Mouse (Mus musculus) CH12.LX (cell line): Measurements from ENCODE around the gene Ttc4.

Source experiments
- CTCF ChIP-seq, 2 experiments: IDR thresholded peaks in 1 of 2; conservative IDR thresholded peaks in 1 of 2; 2 replicates each; pipeline ENCODE4 v1.5.1; 2011 to 2012; ENCODE audit warnings: low read depth in 2 of 2, low read length in 2 of 2, improper control_type of control experiment in 1 of 2, inconsistent platforms in 1 of 2, mild to moderate bottlenecking in 1 of 2, moderate library complexity in 1 of 2
- EP300 ChIP-seq: IDR thresholded peaks from 2 replicates; pipeline ENCODE4 v1.6.1; 2011; ENCODE audit warnings: low read length, improper control_type of control experiment
- GABPA ChIP-seq: IDR thresholded peaks from 2 replicates; pipeline ENCODE4 v1.6.1; 2012; ENCODE audit warnings: low read depth, low read length, improper control_type of control experiment, inconsistent platforms; ENCODE audit not compliant: insufficient replicate concordance
- HCFC1 ChIP-seq: IDR thresholded peaks from 2 replicates; pipeline ENCODE4 v1.6.1; 2012; ENCODE audit warnings: low read depth, mild to moderate bottlenecking, inconsistent platforms, low read length, improper control_type of control experiment
- MAZ ChIP-seq: IDR thresholded peaks from 2 replicates; pipeline ENCODE4 v1.6.1; 2012; ENCODE audit warnings: low read depth, mild to moderate bottlenecking, inconsistent platforms, low read length, improper control_type of control experiment, moderate library complexity
- NRF1 ChIP-seq: IDR thresholded peaks from 2 replicates; pipeline ENCODE4 v1.6.1; 2014; ENCODE audit warnings: low read depth, mild to moderate bottlenecking, inconsistent platforms, low read length, improper control_type of control experiment, moderate library complexity
- POLR2A ChIP-seq: IDR thresholded peaks from 2 replicates; pipeline ENCODE4 v1.6.1; 2011; ENCODE audit warnings: low read depth, mild to moderate bottlenecking, improper control_type of control experiment, low read length
- ZNF384 ChIP-seq: IDR thresholded peaks from 2 replicates; pipeline ENCODE4 v1.6.1; 2012; ENCODE audit warnings: low read depth, low read length, improper control_type of control experiment, inconsistent platforms

GRCm38 (mm10) chr4:106645797-106646196, 32.9 kb downstream of the Ttc4 start:
- no peak for TF ChIP-seq GABPA
- TF ChIP-seq CTCF (conservative IDR thresholded peaks at IDR 0.05 in 1 of 2, IDR thresholded peaks at IDR 0.05 in 1 of 2; ENCODE audit: low read depth in 2 of 2, low read length in 2 of 2) = no peak
- no peak for TF ChIP-seq HCFC1
- no peak for TF ChIP-seq MAZ
- no peak for TF ChIP-seq POLR2A
- TF ChIP-seq ZNF384 = no peak
- no peak for TF ChIP-seq EP300
- TF ChIP-seq NRF1 = no peak
